Mouse (Mus musculus) intestine, embryonic 16.5 days (tissue): ENCODE data around the gene Slc25a19. TPM values are rescaled to one million over a fixed set of nuclear protein-coding genes. Genes with fewer than 3 reads are reported as not detected.

ENCODE experiments used
- ATAC-seq: fragments of 200-750 bp; cut with Nextera tagmentation; 2 replicates; pipeline ENCODE4 v1.8.0; 2017; ENCODE audit warnings: moderate TSS enrichment, moderate library complexity
- H3K27ac ChIP-seq: fragments of 300-500 bp; sonication (generic); 2 replicates; pipeline ENCODE4 v1.5.1; 2014; ENCODE audit warnings: mild to moderate bottlenecking, low read length
- H3K27me3 ChIP-seq: fragments of 300-500 bp; sonication (generic); replicated peaks from 2 replicates; pipeline ENCODE4 v1.6.1; 2014; ENCODE audit warnings: low read length, control low read depth, mixed read lengths; ENCODE audit not compliant: control insufficient read depth, insufficient read depth
- H3K36me3 ChIP-seq: fragments of 300-500 bp; sonication (generic); 2 replicates; pipeline ENCODE4 v1.6.1; 2014; ENCODE audit warnings: low read length, control low read depth; ENCODE audit not compliant: control insufficient read depth, insufficient read depth
- H3K4me1 ChIP-seq: fragments of 300-500 bp; sonication (generic); 2 replicates; pipeline ENCODE4 v1.6.1; 2014; ENCODE audit warnings: low read length, control low read depth, mixed read lengths; ENCODE audit not compliant: control insufficient read depth, insufficient read depth
- H3K4me2 ChIP-seq: fragments of 300-500 bp; sonication (generic); 2 replicates; pipeline ENCODE4 v1.6.1; 2014; ENCODE audit warnings: low read depth, low read length, control low read depth
- H3K4me3 ChIP-seq: fragments of 300-500 bp; sonication (generic); 2 replicates; pipeline ENCODE4 v1.5.1; 2014; ENCODE audit warnings: mild to moderate bottlenecking, low read length
- H3K9ac ChIP-seq: fragments of 300-500 bp; sonication (generic); 2 replicates; pipeline ENCODE4 v1.6.1; 2014; ENCODE audit warnings: low read depth, low read length
- H3K9me3 ChIP-seq: fragments of 300-500 bp; sonication (generic); 2 replicates; pipeline ENCODE4 v1.6.1; 2016; ENCODE audit warnings: low read length, control low read depth; ENCODE audit not compliant: control insufficient read depth
- WGBS: fragments of 180-500 bp; shearing (Covaris S2); extraction: QIAGEN DNeasy Blood & Tissue Kit; methylation state at CpG from one replicate; pipeline ENCODE4 v1.1.7; 2014; 5-methylcytosine and 5-hydroxymethylcytosine counted together
- polyA plus RNA-seq: library from polyadenylated mRNA; unstranded; fragments of >200 nt; fragmentation: Nextera tagmentation; extraction: Ambion mirVana; gene quantifications from 2 replicates; pipeline ENCODE4 v1.2.1, GENCODE M21; 2015

The Slc25a19 gene
- polyA plus RNA-seq, 1 experiment from 2014 or later = 31.3 TPM

DNA sequence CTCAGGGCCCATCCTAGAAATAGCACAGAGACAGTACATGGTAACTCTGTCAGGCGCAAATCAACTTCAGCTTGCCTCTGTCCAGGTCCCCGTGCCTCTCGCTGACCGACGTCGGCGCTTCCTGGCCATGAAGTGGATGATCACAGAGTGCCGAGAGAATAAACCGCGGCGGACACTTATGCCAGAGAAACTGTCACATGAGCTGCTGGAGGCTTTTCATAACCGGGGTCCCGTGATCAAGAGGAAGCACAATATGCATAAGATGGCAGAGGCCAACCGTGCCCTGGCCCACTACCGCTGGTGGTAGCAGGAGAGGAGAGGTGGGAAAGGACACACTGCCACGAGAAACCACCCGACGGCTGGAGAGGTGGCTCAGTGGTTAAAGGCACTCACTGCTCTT, 21.4 kb downstream of the Slc25a19 start:
- Histone ChIP-seq H3K27ac (no peak overlapping the region), H3K9me3 (no peaks in the 10 kb centered on the region), H3K4me1 (peaks cover 22% of the 10 kb centered on the region), H3K36me3 (peaks cover 16% of the 10 kb centered on the region), H3K4me3 (no peak overlapping the region), H3K27me3 (no peaks in the 10 kb centered on the region), H3K9ac (no peak overlapping the region), H3K4me2 (no peak overlapping the region)
- no peak for ATAC-seq
- WGBS = 93% methylated on average over 18 of the region's 18 CpGs

DNA sequence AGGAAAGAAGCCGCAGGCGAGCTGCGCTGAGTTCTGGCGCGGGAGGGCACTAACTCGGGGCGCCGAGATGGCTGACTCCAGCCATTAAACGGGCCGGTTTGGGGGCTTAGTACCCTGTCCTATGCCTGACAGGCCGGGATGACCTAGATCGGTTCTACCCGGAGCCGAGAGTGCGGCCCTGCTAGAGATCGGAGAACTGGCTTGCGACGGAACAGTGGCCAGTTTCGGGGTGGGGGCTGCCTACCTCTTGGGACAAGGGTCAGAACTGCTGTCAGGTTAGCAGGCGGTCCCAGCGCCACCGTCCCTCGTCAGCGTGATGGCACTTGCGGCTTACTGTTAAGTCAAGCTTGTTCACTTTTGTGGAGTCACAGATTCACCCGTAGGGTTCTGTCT, 23.8 kb downstream of the Slc25a19 start:
- H3K36me3 ChIP-seq = peaks cover 16% of the 10 kb centered on the region
- peak overlapping the region; percentile 99 for H3K9ac ChIP-seq
- H3K4me1 ChIP-seq = peaks cover 18% of the 10 kb centered on the region
- peak overlapping the region; percentile 86 for H3K4me2 ChIP-seq
- peak overlapping the region; percentile 97 for H3K4me3 ChIP-seq
- WGBS = under 1% methylated on average over 26 of the region's 26 CpGs
- H3K9me3 ChIP-seq = no peaks in the 10 kb centered on the region
- ATAC-seq = peak; percentile 32
- peak overlapping the region; percentile 93 for H3K27ac ChIP-seq
- H3K27me3 ChIP-seq = no peaks in the 10 kb centered on the region

- WGBS = under 1% methylated on average over 92 of the region's 93 CpGs
- H3K4me3 ChIP-seq = peak within 1 kb of the TSS; percentile 97
- peak within 1 kb of the TSS; percentile 86 for H3K4me2 ChIP-seq
- H3K27me3 ChIP-seq = no peaks in the 10 kb centered on the region
- ATAC-seq = peak; percentile 97
- H3K36me3 ChIP-seq = peaks cover 14% of the 10 kb centered on the region
- H3K27ac ChIP-seq = peak within 1 kb of the TSS; percentile 93
- H3K4me1 ChIP-seq = peaks cover 18% of the 10 kb centered on the region
- H3K9me3 ChIP-seq = no peaks in the 10 kb centered on the region
- H3K9ac ChIP-seq = peak within 1 kb of the TSS; percentile 99
These were observed 24.4 kb downstream of the Slc25a19 start, which contains the start of the genes Mrps7 and Gga3 for GRCm38 (mm10) chr11:115603476-115604303. Mrps7 (plus strand) TSS chr11:115603925. Gga3 (minus strand) TSS chr11:115604051.

- Histone ChIP-seq H3K4me2 (peak overlapping the region; percentile 70), H3K4me3 (peak overlapping the region; percentile 97), H3K9ac (peak overlapping the region; percentile 99), H3K27ac (peak overlapping the region; percentile 93), H3K9me3 (no peaks in the 10 kb centered on the region), H3K27me3 (no peaks in the 10 kb centered on the region), H3K4me1 (peaks cover 18% of the 10 kb centered on the region), H3K36me3 (peaks cover 14% of the 10 kb centered on the region)
- WGBS = 4% methylated on average over 15 of the region's 15 CpGs
- no peak for ATAC-seq
These were observed 25.0 kb downstream of the Slc25a19 start for GRCm38 (mm10) chr11:115603128-115603475.

- H3K36me3 ChIP-seq = peaks cover 4% of the 10 kb centered on the region
- no peak for ATAC-seq
- 87% methylated on average over 4 of the region's 4 CpGs for WGBS
- no peak overlapping the region for H3K27ac ChIP-seq
- H3K9me3 ChIP-seq = no peaks in the 10 kb centered on the region
- peaks cover 18% of the 10 kb centered on the region for H3K4me1 ChIP-seq
- no peak overlapping the region for H3K4me3 ChIP-seq
- H3K27me3 ChIP-seq = no peaks in the 10 kb centered on the region
- no peak overlapping the region for H3K9ac ChIP-seq
- H3K4me2 ChIP-seq = no peak overlapping the region
These were observed 26.9 kb downstream of the Slc25a19 start for GRCm38 (mm10) chr11:115601174-115601573.

DNA sequence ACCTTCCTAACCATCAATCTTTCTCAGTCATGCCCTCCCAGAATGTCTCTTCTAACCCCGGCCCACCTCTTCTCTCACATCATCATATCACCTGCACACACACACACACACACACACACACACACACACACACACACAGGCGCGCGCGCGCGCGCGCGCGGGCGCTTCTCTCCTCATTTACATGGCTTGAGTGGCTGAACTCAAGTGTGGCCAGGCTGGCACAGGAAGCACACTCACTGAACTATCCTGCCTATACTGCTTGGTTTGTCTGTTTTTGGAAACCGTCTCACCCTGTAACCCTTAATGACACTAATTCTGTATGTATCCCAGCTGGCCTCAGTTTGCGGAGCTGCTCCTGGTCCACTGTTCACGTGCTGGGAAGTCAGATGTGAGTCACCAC, 27.4 kb downstream of the Slc25a19 start:
- Histone ChIP-seq H3K9ac (no peak overlapping the region), H3K4me1 (peaks cover 18% of the 10 kb centered on the region), H3K9me3 (no peaks in the 10 kb centered on the region), H3K36me3 (peaks cover 2% of the 10 kb centered on the region), H3K27ac (no peak overlapping the region), H3K27me3 (no peaks in the 10 kb centered on the region), H3K4me3 (no peak overlapping the region), H3K4me2 (no peak overlapping the region)
- 94% methylated on average over 15 of the region's 15 CpGs for WGBS
- ATAC-seq = no peak

DNA sequence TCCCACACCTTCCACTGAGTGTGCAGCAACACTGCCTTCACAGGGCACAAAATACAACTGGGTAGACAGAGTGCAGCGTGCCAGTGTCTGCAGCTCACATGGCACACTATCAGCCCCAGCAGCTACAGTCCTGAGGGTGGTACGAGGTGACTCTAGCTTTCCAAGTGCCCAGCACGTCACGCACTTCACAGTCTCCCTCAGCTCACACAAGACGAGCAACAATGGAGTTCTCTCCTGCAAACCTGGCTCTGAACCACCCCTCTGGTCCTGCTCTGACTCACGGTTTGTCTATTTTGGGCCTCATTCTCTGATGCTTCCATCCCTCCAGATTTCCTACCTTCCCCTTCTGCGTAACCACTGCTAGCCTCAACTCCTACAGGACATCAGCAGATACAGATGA, 28.4 kb downstream of the Slc25a19 start:
- Histone ChIP-seq H3K27ac (no peak overlapping the region), H3K36me3 (peaks cover under 1% of the 10 kb centered on the region), H3K4me2 (no peak overlapping the region), H3K4me3 (no peak overlapping the region), H3K27me3 (no peaks in the 10 kb centered on the region), H3K9me3 (no peaks in the 10 kb centered on the region), H3K9ac (no peak overlapping the region), H3K4me1 (peaks cover 12% of the 10 kb centered on the region)
- WGBS = 91% methylated on average over 7 of the region's 7 CpGs
- ATAC-seq = no peak

- H3K27ac ChIP-seq = no peak overlapping the region
- 94% methylated on average over 4 of the region's 4 CpGs for WGBS
- H3K9me3 ChIP-seq = no peaks in the 10 kb centered on the region
- no peak overlapping the region for H3K4me2 ChIP-seq
- no peaks in the 10 kb centered on the region for H3K27me3 ChIP-seq
- peaks cover 10% of the 10 kb centered on the region for H3K4me1 ChIP-seq
- peaks cover 8% of the 10 kb centered on the region for H3K36me3 ChIP-seq
- H3K9ac ChIP-seq = no peak overlapping the region
- no peak for ATAC-seq
- H3K4me3 ChIP-seq = no peak overlapping the region
These were observed 29.8 kb downstream of the Slc25a19 start for GRCm38 (mm10) chr11:115598309-115598708.

GRCm38 (mm10) chr11:115595209-115595608, 32.9 kb downstream of the Slc25a19 start:
- WGBS = 96% methylated on average over 3 of the region's 3 CpGs
- peaks cover 21% of the 10 kb centered on the region for H3K36me3 ChIP-seq
- no peak overlapping the region for H3K4me2 ChIP-seq
- ATAC-seq = no peak
- H3K9me3 ChIP-seq = no peaks in the 10 kb centered on the region
- H3K4me1 ChIP-seq = no peaks in the 10 kb centered on the region
- no peaks in the 10 kb centered on the region for H3K27me3 ChIP-seq
- no peak overlapping the region for H3K27ac ChIP-seq
- H3K4me3 ChIP-seq = no peak overlapping the region
- H3K9ac ChIP-seq = no peak overlapping the region
